Comparison of ENCODE assay signal across 20 mouse cellular contexts in the genomic region with DNA sequence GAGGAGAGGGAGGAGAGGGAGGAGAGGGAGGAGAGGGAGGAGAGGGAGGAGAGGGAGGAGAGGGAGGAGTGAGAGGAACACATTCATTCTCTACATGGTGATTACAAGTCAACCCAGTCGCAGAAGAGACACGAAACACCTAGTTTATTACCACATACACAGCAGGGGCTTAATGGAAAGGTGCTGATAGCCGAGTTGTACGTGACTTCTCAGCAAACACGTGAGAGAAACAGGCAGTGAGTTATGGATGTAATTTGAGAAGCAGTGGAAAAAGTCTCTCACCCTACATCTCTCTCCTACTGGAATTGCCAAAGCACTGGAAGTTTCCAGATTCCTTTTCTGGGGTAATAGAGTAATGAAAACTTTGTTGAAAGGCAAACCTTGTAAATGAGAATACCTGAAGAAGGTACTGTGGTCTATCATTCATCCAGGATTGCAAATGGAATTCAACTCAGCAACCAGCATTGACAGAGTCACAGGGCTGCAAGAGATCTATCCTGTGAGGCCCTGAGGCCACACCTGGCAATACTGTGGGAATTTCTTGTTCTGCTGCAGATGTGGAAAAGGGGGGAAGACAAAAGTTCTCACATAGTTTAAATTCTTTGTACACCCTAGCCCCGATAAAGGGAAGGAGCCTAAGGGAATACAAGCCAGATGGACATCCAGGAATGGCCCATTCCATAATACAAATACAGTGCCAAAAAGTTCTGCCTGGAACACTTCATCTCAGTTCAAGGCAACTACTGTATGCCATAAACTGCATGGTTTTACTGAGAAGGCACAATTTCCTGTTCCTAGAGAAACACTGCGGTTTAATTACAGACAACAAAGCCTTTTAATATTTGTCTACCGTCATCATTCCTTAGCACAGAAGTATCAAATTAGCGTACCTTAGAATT.
DNase-seq lines count a peak whose midpoint lies in the region; ATAC-seq and TF ChIP-seq lines count a peak whose summit lies in the region.
"Had no signal": no experiment of that assay in that cellular context is flagged by ENCODE, and none has a peak within 500 bp of the region (broad histone marks: within the 10 kb centered on the region; RNA-seq: fewer than 3 reads in every experiment).

No protein-coding gene starts in this region.

- H3K9me3 ChIP-seq in limb, embryonic 10.5 days (replicated peaks) = no peaks in the 10 kb centered on the region
- 0 out of 2 replicates have a peak, but pooled peaks cover 1% of the 10 kb centered on the region for H3K9me3 ChIP-seq in hindbrain, postnatal 0 days (ENCODE audit: low read length)
- H3K9me3 ChIP-seq: forebrain, embryonic 13.5 days; hindbrain, embryonic 10.5 days; liver, embryonic 12.5 days; midbrain, embryonic 10.5 days had no signal

- no peak for ATAC-seq in megakaryocyte-erythroid progenitor cell, adult 5-6 weeks (replicated peaks; ENCODE audit: low FRiP score, low TSS enrichment, poor library complexity, severe bottlenecking)
- no peak for ATAC-seq in hindbrain, postnatal 0 days
- ATAC-seq: forebrain, embryonic 13.5 days; liver, embryonic 12.5 days had no signal

- no peaks in the 10 kb centered on the region for H3K36me3 ChIP-seq in kidney, adult 2 months (ENCODE audit: control insufficient read depth, insufficient read depth, low read length)
- no peaks in the 10 kb centered on the region for H3K36me3 ChIP-seq in limb, embryonic 10.5 days
- H3K36me3 ChIP-seq in hindbrain, postnatal 0 days (ENCODE audit: insufficient read depth, low read length) = no peaks in the 10 kb centered on the region
- H3K36me3 ChIP-seq: embryonic facial prominence, embryonic 13.5 days; hindbrain, embryonic 10.5 days; liver, embryonic 12.5 days; midbrain, embryonic 10.5 days had no signal

- H3K4me3 ChIP-seq in kidney, adult 2 months (ENCODE audit: insufficient read depth, low read depth, low read length) = no peak overlapping the region
- H3K4me3 ChIP-seq in limb, embryonic 10.5 days = peak overlapping the region; percentile 21; the same call in 1 of the 2 replicates
- H3K4me3 ChIP-seq in hindbrain, postnatal 0 days (ENCODE audit: low read length) = no peak overlapping the region
- H3K4me3 ChIP-seq: embryonic facial prominence, embryonic 13.5 days; forebrain, embryonic 13.5 days; hindbrain, embryonic 10.5 days; left cerebral cortex, adult 2 months; liver, embryonic 12.5 days; midbrain, embryonic 10.5 days; myocyte had no signal

- no peak overlapping the region for H3K4me2 ChIP-seq in hindbrain, postnatal 0 days (ENCODE audit: low read depth, low read length)
- H3K4me2 ChIP-seq: embryonic facial prominence, embryonic 13.5 days; forebrain, embryonic 13.5 days; liver, embryonic 12.5 days had no signal

- DNase-seq in kidney, adult 2 months = peak; percentile 35
- DNase-seq in kidney, postnatal 14 days = no peak
- peak; percentile 36 for DNase-seq in 3T3-L1 (ENCODE audit: low read depth, low spot score)
- DNase-seq in embryo, embryonic 11.5 days (ENCODE audit: low read depth, low spot score) = peak; percentile 24
- peak; percentile 55 for DNase-seq in limb, embryonic 10.5 days (ENCODE audit: low spot score)
- no peak for DNase-seq in hindbrain, postnatal 0 days (ENCODE audit: low spot score)
- DNase-seq in thymus, postnatal 0 days (ENCODE audit: low spot score) = no peak
- DNase-seq: adrenal gland, postnatal 25 days; cerebellum, adult 9-10 months; heart, adult 11 months; lung, postnatal 10 days; thymus, adult 18-20 months had no signal

- no peak for TF ChIP-seq POLR2A in kidney, adult 2 months (IDR thresholded peaks at IDR 0.05; ENCODE audit: low read depth, low read length)

- peak overlapping the region; percentile 9; the same call in 1 of the 2 replicates for H3K27ac ChIP-seq in kidney, adult 2 months (ENCODE audit: insufficient read depth, low read depth, low read length)
- H3K27ac ChIP-seq in limb, embryonic 10.5 days = peak overlapping the region; percentile 77
- H3K27ac ChIP-seq in hindbrain, postnatal 0 days = no peak overlapping the region
- H3K27ac ChIP-seq: embryonic facial prominence, embryonic 13.5 days; forebrain, embryonic 13.5 days; hindbrain, embryonic 10.5 days; left cerebral cortex, adult 2 months; liver, embryonic 12.5 days; midbrain, embryonic 10.5 days had no signal

- 36% methylated on average over 9 of the region's 9 CpGs for WGBS in kidney, adult 2 months
- WGBS in limb, embryonic 10.5 days = 23% methylated on average over 9 of the region's 9 CpGs
- 77% methylated on average over 9 of the region's 9 CpGs for WGBS in hindbrain, postnatal 0 days

- no peak overlapping the region for H3K9ac ChIP-seq in hindbrain, postnatal 0 days (replicated peaks; ENCODE audit: low read length)
- H3K9ac ChIP-seq: embryonic facial prominence, embryonic 13.5 days; forebrain, embryonic 13.5 days; liver, embryonic 12.5 days had no signal

- TF ChIP-seq CTCF in kidney, adult 2 months (conservative IDR thresholded peaks at IDR 0.05; ENCODE audit: insufficient read depth, insufficient read length, low read depth, low read length) = no peak
- TF ChIP-seq CTCF in hindbrain, postnatal 0 days (IDR thresholded peaks at IDR 0.05; ENCODE audit: low read depth) = no peak

- H3K27me3 ChIP-seq in kidney, adult 2 months (replicated peaks; ENCODE audit: control insufficient read depth, insufficient read depth, low read length) = no peaks in the 10 kb centered on the region
- H3K27me3 ChIP-seq in limb, embryonic 10.5 days (ENCODE audit: low read depth, poor library complexity, severe bottlenecking) = no peaks in the 10 kb centered on the region
- H3K27me3 ChIP-seq in hindbrain, postnatal 0 days (ENCODE audit: insufficient read depth, low read length) = no peaks in the 10 kb centered on the region
- H3K27me3 ChIP-seq: embryonic facial prominence, embryonic 13.5 days; liver, embryonic 12.5 days had no signal

- H3K4me1 ChIP-seq in kidney, adult 2 months (ENCODE audit: control insufficient read depth, insufficient read depth, low read length) = no peaks in the 10 kb centered on the region
- H3K4me1 ChIP-seq in limb, embryonic 10.5 days = peaks cover 44% of the 10 kb centered on the region
- no peaks in the 10 kb centered on the region for H3K4me1 ChIP-seq in hindbrain, postnatal 0 days (ENCODE audit: insufficient read depth, low read length)
- H3K4me1 ChIP-seq: forebrain, embryonic 13.5 days; liver, embryonic 12.5 days; midbrain, embryonic 10.5 days had no signal

Comparison
In these comparisons a context has a peak if more than half of its experiments do, and no peak if none do; other contexts are left out.
1. DNase-seq: peak in kidney, adult 2 months (single experiment), 3T3-L1 (single experiment), embryo, embryonic 11.5 days (single experiment) and limb, embryonic 10.5 days (single experiment); none in kidney, postnatal 14 days (single experiment), hindbrain, postnatal 0 days (single experiment) and thymus, postnatal 0 days (single experiment).